Comparison of ENCODE assay signal across 12 mouse cellular contexts in the genomic region with DNA sequence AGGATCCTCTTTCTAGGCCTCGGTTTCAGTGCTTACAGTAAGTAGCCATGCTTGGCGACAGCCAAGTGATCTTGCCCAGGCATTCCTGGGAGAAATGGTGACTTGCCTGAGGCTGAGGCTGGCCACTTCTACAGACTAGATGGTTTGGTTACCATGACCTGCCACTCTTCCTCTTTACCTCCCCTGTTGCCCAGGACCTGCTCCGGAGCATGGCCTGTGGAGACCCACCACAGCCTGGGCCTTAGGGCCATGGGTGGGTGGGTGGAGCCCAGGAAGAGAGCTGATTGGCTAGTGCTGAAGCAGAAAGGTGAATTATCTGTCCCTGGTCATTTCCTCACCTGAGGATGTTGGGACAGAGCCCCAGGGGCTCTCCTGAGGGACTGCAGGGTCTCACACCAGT. TPM values are rescaled to one million over a fixed set of nuclear protein-coding genes. Genes with fewer than 3 reads are reported as not detected.
DNase-seq lines count a peak whose midpoint lies in the region; ATAC-seq and TF ChIP-seq lines count a peak whose summit lies in the region.
"Had no signal": no experiment of that assay in that cellular context is flagged by ENCODE, and none has a peak within 500 bp of the region (broad histone marks: within the 10 kb centered on the region; RNA-seq: fewer than 3 reads in every experiment).

No protein-coding gene starts in this region.

- no peak for DNase-seq in embryonic facial prominence, embryonic 10.5 days (ENCODE audit: low spot score)
- DNase-seq in hindbrain, embryonic 14.5 days (ENCODE audit: low spot score), result no peak
- DNase-seq in cerebellum, adult 2 months, result no peak
- no peak for DNase-seq in stomach, postnatal 0 days (ENCODE audit: low spot score)
- DNase-seq: cerebellum, postnatal 14 days had no signal

- H3K36me3 ChIP-seq in embryonic facial prominence, embryonic 13.5 days, result no peaks in the 10 kb centered on the region
- no peaks in the 10 kb centered on the region for H3K36me3 ChIP-seq in embryonic facial prominence, embryonic 10.5 days (replicated peaks)
- H3K36me3 ChIP-seq in hindbrain, embryonic 12.5 days, result no peaks in the 10 kb centered on the region
- no peaks in the 10 kb centered on the region for H3K36me3 ChIP-seq in hindbrain, embryonic 14.5 days (replicated peaks; ENCODE audit: control insufficient read depth, insufficient read depth)
- no peaks in the 10 kb centered on the region for H3K36me3 ChIP-seq in midbrain, embryonic 13.5 days
- no peaks in the 10 kb centered on the region for H3K36me3 ChIP-seq in midbrain, embryonic 16.5 days (ENCODE audit: control insufficient read depth, insufficient read depth, low read length)
- H3K36me3 ChIP-seq in stomach, postnatal 0 days (ENCODE audit: control insufficient read depth, insufficient read depth, low read length), result no peaks in the 10 kb centered on the region

- WGBS in embryonic facial prominence, embryonic 13.5 days, result 58% methylated on average over 3 of the region's 3 CpGs
- 44% methylated on average over 3 of the region's 3 CpGs for WGBS in embryonic facial prominence, embryonic 10.5 days
- 53% methylated on average over 3 of the region's 3 CpGs for WGBS in hindbrain, embryonic 12.5 days
- 46% methylated on average over 3 of the region's 3 CpGs for WGBS in hindbrain, embryonic 14.5 days
- 61% methylated on average over 3 of the region's 3 CpGs for WGBS in midbrain, embryonic 13.5 days
- 46% methylated on average over 3 of the region's 3 CpGs for WGBS in midbrain, embryonic 16.5 days
- 88% methylated on average over 3 of the region's 3 CpGs for WGBS in cerebellum, adult 2 months
- WGBS in stomach, postnatal 0 days, result 75% methylated on average over 3 of the region's 3 CpGs

- no peak for TF ChIP-seq EP300 in stomach, postnatal 0 days (optimal IDR thresholded peaks at IDR 0.05)

- peak overlapping the region; percentile 1; the same call in 1 of the 2 replicates for H3K27ac ChIP-seq in embryonic facial prominence, embryonic 13.5 days
- H3K27ac ChIP-seq in embryonic facial prominence, embryonic 10.5 days (replicated peaks), result no peak overlapping the region
- H3K27ac ChIP-seq in hindbrain, embryonic 12.5 days, result peak overlapping the region; percentile 17; the same call in 1 of the 2 replicates
- H3K27ac ChIP-seq in hindbrain, embryonic 14.5 days, result no peak overlapping the region; the same call in 1 of the 2 replicates
- H3K27ac ChIP-seq in midbrain, embryonic 13.5 days, result 0 out of 2 replicates have a peak overlapping the region, but pooled peaks have one; percentile 56
- H3K27ac ChIP-seq in midbrain, embryonic 16.5 days (ENCODE audit: low read length), result no peak overlapping the region
- H3K27ac ChIP-seq in cerebellum, adult 2 months (ENCODE audit: insufficient read depth, low read length), result no peak overlapping the region
- H3K27ac ChIP-seq in stomach, postnatal 0 days (replicated peaks), result no peak overlapping the region
- H3K27ac ChIP-seq: forebrain, embryonic 13.5 days; kidney, postnatal 0 days; macrophage had no signal

- no peak for ATAC-seq in embryonic facial prominence, embryonic 13.5 days (ENCODE audit: insufficient number of reproducible peaks, insufficient read depth, low FRiP score, low TSS enrichment, low read depth)
- no peak for ATAC-seq in hindbrain, embryonic 12.5 days (ENCODE audit: low FRiP score)
- no peak for ATAC-seq in hindbrain, embryonic 14.5 days (ENCODE audit: low FRiP score)
- ATAC-seq in midbrain, embryonic 13.5 days, result no peak
- no peak for ATAC-seq in midbrain, embryonic 16.5 days
- ATAC-seq in stomach, postnatal 0 days (ENCODE audit: low FRiP score, low TSS enrichment), result no peak
- ATAC-seq: forebrain, embryonic 13.5 days had no signal

- H3K27me3 ChIP-seq in embryonic facial prominence, embryonic 13.5 days, result 0 out of 2 replicates have a peak, but pooled peaks cover 5% of the 10 kb centered on the region
- peaks cover 70% of the 10 kb centered on the region for H3K27me3 ChIP-seq in embryonic facial prominence, embryonic 10.5 days (replicated peaks; ENCODE audit: low read depth, poor library complexity, severe bottlenecking)
- peaks cover 3% of the 10 kb centered on the region; the same call in 1 of the 2 replicates for H3K27me3 ChIP-seq in hindbrain, embryonic 12.5 days
- H3K27me3 ChIP-seq in hindbrain, embryonic 14.5 days (ENCODE audit: control insufficient read depth, insufficient read depth, low read length), result no peaks in the 10 kb centered on the region
- H3K27me3 ChIP-seq in midbrain, embryonic 13.5 days, result peaks cover 9% of the 10 kb centered on the region; the same call in 1 of the 2 replicates
- H3K27me3 ChIP-seq in midbrain, embryonic 16.5 days (ENCODE audit: control insufficient read depth, insufficient read depth, low read depth, low read length), result no peaks in the 10 kb centered on the region
- H3K27me3 ChIP-seq in cerebellum, adult 2 months (ENCODE audit: control insufficient read depth, insufficient read depth, low read length), result no peaks in the 10 kb centered on the region
- H3K27me3 ChIP-seq in stomach, postnatal 0 days (ENCODE audit: control insufficient read depth, insufficient read depth, low read length), result no peaks in the 10 kb centered on the region

- H3K4me3 ChIP-seq in embryonic facial prominence, embryonic 13.5 days, result no peak overlapping the region
- H3K4me3 ChIP-seq in embryonic facial prominence, embryonic 10.5 days, result no peak overlapping the region
- no peak overlapping the region for H3K4me3 ChIP-seq in hindbrain, embryonic 12.5 days
- H3K4me3 ChIP-seq in hindbrain, embryonic 14.5 days (replicated peaks; ENCODE audit: low read length), result no peak overlapping the region
- no peak overlapping the region for H3K4me3 ChIP-seq in midbrain, embryonic 13.5 days (replicated peaks)
- no peak overlapping the region for H3K4me3 ChIP-seq in midbrain, embryonic 16.5 days (ENCODE audit: low read depth, low read length)
- H3K4me3 ChIP-seq in cerebellum, adult 2 months (replicated peaks; ENCODE audit: insufficient read depth, low read depth, low read length), result no peak overlapping the region
- no peak overlapping the region for H3K4me3 ChIP-seq in stomach, postnatal 0 days (ENCODE audit: low read depth, low read length)
- H3K4me3 ChIP-seq: forebrain, embryonic 13.5 days had no signal

- TF ChIP-seq POLR2A in cerebellum, adult 2 months (IDR thresholded peaks at IDR 0.05; ENCODE audit: borderline replicate concordance, insufficient read depth, low read length), result no peak

- H3K4me1 ChIP-seq in embryonic facial prominence, embryonic 13.5 days, result peaks cover 70% of the 10 kb centered on the region
- peaks cover 61% of the 10 kb centered on the region for H3K4me1 ChIP-seq in embryonic facial prominence, embryonic 10.5 days
- H3K4me1 ChIP-seq in hindbrain, embryonic 12.5 days, result peaks cover 48% of the 10 kb centered on the region
- peaks cover 16% of the 10 kb centered on the region for H3K4me1 ChIP-seq in hindbrain, embryonic 14.5 days (replicated peaks; ENCODE audit: control insufficient read depth, insufficient read depth, low read length)
- H3K4me1 ChIP-seq in midbrain, embryonic 13.5 days (replicated peaks), result peaks cover 62% of the 10 kb centered on the region
- H3K4me1 ChIP-seq in midbrain, embryonic 16.5 days (ENCODE audit: control insufficient read depth, insufficient read depth, low read length), result peaks cover 19% of the 10 kb centered on the region
- peaks cover 24% of the 10 kb centered on the region for H3K4me1 ChIP-seq in cerebellum, adult 2 months (ENCODE audit: control insufficient read depth, insufficient read depth, low read length)
- no peaks in the 10 kb centered on the region; the same call in 1 of the 2 replicates for H3K4me1 ChIP-seq in stomach, postnatal 0 days (replicated peaks; ENCODE audit: control insufficient read depth, insufficient read depth)

- no peak overlapping the region for H3K9ac ChIP-seq in embryonic facial prominence, embryonic 13.5 days
- H3K9ac ChIP-seq in hindbrain, embryonic 12.5 days, result no peak overlapping the region
- H3K9ac ChIP-seq in hindbrain, embryonic 14.5 days, result no peak overlapping the region
- H3K9ac ChIP-seq in midbrain, embryonic 13.5 days (replicated peaks), result no peak overlapping the region
- no peak overlapping the region for H3K9ac ChIP-seq in midbrain, embryonic 16.5 days (ENCODE audit: low read depth, low read length)
- no peak overlapping the region for H3K9ac ChIP-seq in stomach, postnatal 0 days (ENCODE audit: low read length)
- H3K9ac ChIP-seq: forebrain, embryonic 13.5 days had no signal

- H3K4me2 ChIP-seq in embryonic facial prominence, embryonic 13.5 days, result no peak overlapping the region
- H3K4me2 ChIP-seq in hindbrain, embryonic 12.5 days (replicated peaks), result no peak overlapping the region
- H3K4me2 ChIP-seq in hindbrain, embryonic 14.5 days (replicated peaks), result no peak overlapping the region
- no peak overlapping the region for H3K4me2 ChIP-seq in midbrain, embryonic 13.5 days (replicated peaks)
- H3K4me2 ChIP-seq in midbrain, embryonic 16.5 days (ENCODE audit: low read length), result no peak overlapping the region
- H3K4me2 ChIP-seq in stomach, postnatal 0 days (replicated peaks; ENCODE audit: low read depth), result no peak overlapping the region
- H3K4me2 ChIP-seq: forebrain, embryonic 13.5 days had no signal

- no peaks in the 10 kb centered on the region for H3K9me3 ChIP-seq in embryonic facial prominence, embryonic 13.5 days
- H3K9me3 ChIP-seq in embryonic facial prominence, embryonic 10.5 days, result no peaks in the 10 kb centered on the region
- H3K9me3 ChIP-seq in hindbrain, embryonic 12.5 days (replicated peaks), result no peaks in the 10 kb centered on the region
- H3K9me3 ChIP-seq in hindbrain, embryonic 14.5 days (ENCODE audit: control insufficient read depth, low read length), result no peaks in the 10 kb centered on the region
- H3K9me3 ChIP-seq in midbrain, embryonic 13.5 days, result no peaks in the 10 kb centered on the region
- no peaks in the 10 kb centered on the region for H3K9me3 ChIP-seq in midbrain, embryonic 16.5 days (replicated peaks; ENCODE audit: control insufficient read depth, low read length, poor library complexity, severe bottlenecking)
- no peaks in the 10 kb centered on the region for H3K9me3 ChIP-seq in stomach, postnatal 0 days (ENCODE audit: control insufficient read depth, low read length)
- H3K9me3 ChIP-seq: forebrain, embryonic 13.5 days had no signal

- TF ChIP-seq CTCF in cerebellum, adult 2 months (IDR thresholded peaks at IDR 0.05; ENCODE audit: borderline replicate concordance, insufficient read depth, low read depth, low read length), result no peak
- no peak for TF ChIP-seq CTCF in stomach, postnatal 0 days (IDR thresholded peaks at IDR 0.05; ENCODE audit: low read depth)

RNA-seq across cellular contexts. Expression of gene Crb2, which starts 8.3 kb away (rescaled TPM):
- 0.22 and 0.56 TPM in 2 replicates for polyA plus RNA-seq in embryonic facial prominence, embryonic 13.5 days (2015; fragmentation: Nextera tagmentation; extraction: Ambion mirVana)
- 7.3 and 11.9 TPM in 2 replicates for polyA plus RNA-seq in embryonic facial prominence, embryonic 10.5 days (2016; fragmentation: Nextera tagmentation; extraction: Ambion mirVana)
- polyA plus RNA-seq in hindbrain, embryonic 12.5 days (2016; fragmentation: Nextera tagmentation; extraction: Ambion mirVana), result 12.3 and 14.7 TPM in 2 replicates
- 4.5 and 6.3 TPM in 2 replicates for polyA plus RNA-seq in hindbrain, embryonic 14.5 days (2014; fragmentation: Nextera tagmentation; extraction: Ambion mirVana)
- 8.5 and 10.3 TPM in 2 replicates for polyA plus RNA-seq in midbrain, embryonic 13.5 days (2015; fragmentation: Nextera tagmentation; extraction: Ambion mirVana)
- polyA plus RNA-seq in midbrain, embryonic 16.5 days (2015; fragmentation: Nextera tagmentation; extraction: Ambion mirVana), result 4.2 and 5.3 TPM in 2 replicates
- polyA plus RNA-seq in cerebellum, adult 2 months (2012; rRNA removed), result 1.1 and 1.4 TPM in 2 replicates
- polyA plus RNA-seq in stomach, postnatal 0 days (2015; fragmentation: Nextera tagmentation; extraction: Ambion mirVana), result 0.47 and 0.74 TPM in 2 replicates
- polyA plus RNA-seq: macrophage had no signal

Comparison
In these comparisons a context has a peak if more than half of its experiments do, and no peak if none do; other contexts are left out.
1. H3K27ac ChIP-seq: peak in embryonic facial prominence, embryonic 13.5 days (single experiment), hindbrain, embryonic 12.5 days (single experiment) and midbrain, embryonic 13.5 days (single experiment); none in embryonic facial prominence, embryonic 10.5 days (single experiment), hindbrain, embryonic 14.5 days (single experiment), midbrain, embryonic 16.5 days (single experiment), cerebellum, adult 2 months (single experiment) and stomach, postnatal 0 days (single experiment).